Mouse (Mus musculus) hindbrain, embryonic 13.5 days (tissue): ENCODE data around the gene Crip2. TPM values are rescaled to one million over a fixed set of nuclear protein-coding genes. Genes with fewer than 3 reads are reported as not detected.

ENCODE experiments used
- polyA plus RNA-seq: library from polyadenylated mRNA; unstranded; fragments of >200 nt; fragmentation: Nextera tagmentation; extraction: Ambion mirVana; gene quantifications from 2 replicates; pipeline ENCODE4 v1.2.1, GENCODE M21; 2015

The Crip2 gene
- polyA plus RNA-seq, 1 experiment from 2014 or later: 347 TPM

Other genes starting within 250 kb of the Crip2 start
- gene Jag2, start 210.5 kb upstream of the Crip2 start, polyA plus RNA-seq: 8.4 and 10.7 TPM in 2 replicates
- gene Nudt14, start 198.1 kb upstream of the Crip2 start, polyA plus RNA-seq: 59.2 and 59.8 TPM in 2 replicates
- 40.0 and 45.5 TPM in 2 replicates for gene Btbd6, start 163.8 kb upstream of the Crip2 start, polyA plus RNA-seq
- gene Brf1, start 139.5 kb upstream of the Crip2 start, polyA plus RNA-seq: 58.3 and 58.6 TPM in 2 replicates
- gene Pacs2, start 125.7 kb upstream of the Crip2 start, polyA plus RNA-seq: 24.1 and 24.7 TPM in 2 replicates
- 0.40 TPM in 1 of 2 replicates, not detected in the other for gene Tex22, start 65.7 kb upstream of the Crip2 start, polyA plus RNA-seq
- 13.7 and 16.6 TPM in 2 replicates for gene Mta1, start 42.0 kb upstream of the Crip2 start, polyA plus RNA-seq
- 47.1 and 48.0 TPM in 2 replicates for gene Crip1, start 6.1 kb downstream of the Crip2 start, polyA plus RNA-seq
- 19.9 and 20.7 TPM in 2 replicates for gene Tedc1, start 16.2 kb downstream of the Crip2 start, polyA plus RNA-seq
- 32.4 and 34.9 TPM in 2 replicates for gene Tmem121, start 45.7 kb downstream of the Crip2 start, polyA plus RNA-seq